Mouse (Mus musculus): Measurements from ENCODE around the gene Bbs7.
"Not testable (repeated sequence)": the region's sequence is repeated elsewhere in the genome, so short reads cannot be mapped to it uniquely, and the experiment has no call there.

Bbs7 gene

DNA sequence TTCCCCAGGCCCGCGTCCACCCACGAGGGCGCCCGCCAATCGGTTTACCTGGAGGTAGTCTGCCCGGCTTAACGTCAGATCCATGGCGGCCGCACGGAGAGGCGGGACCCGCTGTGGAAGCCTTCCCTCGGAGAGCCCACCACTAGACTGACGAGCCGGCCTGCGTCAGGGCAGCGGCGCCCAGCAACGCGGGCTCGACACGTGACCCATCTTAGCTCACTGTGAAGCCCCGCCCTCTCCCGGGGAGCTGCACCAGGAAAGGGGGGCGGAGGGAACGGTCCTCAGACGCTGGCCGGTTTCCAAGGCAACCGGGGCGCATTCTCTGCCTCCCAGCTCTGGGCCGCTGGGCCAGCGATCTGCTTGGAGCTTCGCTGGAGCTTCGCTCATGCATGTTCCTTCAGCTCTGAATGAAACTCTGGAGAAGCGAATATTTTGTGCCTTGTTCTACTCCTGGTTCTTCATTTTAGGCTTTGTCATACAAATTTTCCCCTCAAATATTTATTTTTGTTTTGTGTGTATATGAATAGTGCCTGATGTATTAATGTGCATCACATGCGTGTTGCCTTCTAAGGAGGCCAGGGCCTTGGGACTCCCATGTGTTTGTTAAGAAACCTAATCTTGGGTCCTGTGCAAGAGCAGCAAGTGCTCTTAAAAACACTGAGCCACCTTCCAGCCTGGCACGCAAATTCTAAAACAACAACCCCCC is at the start of gene Bbs7:
Gene Bbs7, minus strand, starts transcription at position 276 of the 706 bp plus-strand sequence.
- DNase-seq (ENCODE audit: low spot score in 2 of 2): peak; percentile 85 to 91

- DNase-seq (ENCODE audit: low spot score in 2 of 2): not testable (repeated sequence)
Observed at GRCm38 (mm10) chr3:36645245-36645559, 31.9 kb upstream of the Bbs7 start.

- DNase-seq (ENCODE audit: low spot score in 2 of 2): no peak
Observed at GRCm38 (mm10) chr3:36644554-36645244, 31.4 kb upstream of the Bbs7 start.

GRCm38 (mm10) chr3:36643354-36643753 is 30.1 kb upstream of the Bbs7 start:
- DNase-seq (ENCODE audit: low spot score in 2 of 2): no peak

DNA sequence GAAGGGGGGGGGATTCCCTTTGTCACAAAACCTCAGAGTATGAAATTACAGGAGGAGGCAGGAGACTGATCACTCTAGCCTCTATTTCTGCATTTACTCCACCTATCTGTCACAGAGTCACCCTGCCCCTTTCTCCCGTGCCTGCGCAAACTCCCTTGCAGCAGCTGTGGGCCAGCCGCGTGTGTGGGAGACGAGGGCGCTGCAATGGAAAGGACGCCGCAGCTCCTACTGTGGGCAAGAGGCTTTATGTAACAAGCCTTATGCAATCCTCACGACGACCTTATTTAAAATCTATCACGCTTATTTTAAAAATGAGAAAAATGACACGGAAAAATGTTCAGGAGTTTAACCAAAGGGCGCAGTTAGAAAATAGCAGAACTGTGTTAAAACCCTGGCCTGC is 29.5 kb upstream of the Bbs7 start:
- peak in 1 of 2 experiments; percentile 28 for DNase-seq (ENCODE audit: low spot score in 2 of 2)

DNA sequence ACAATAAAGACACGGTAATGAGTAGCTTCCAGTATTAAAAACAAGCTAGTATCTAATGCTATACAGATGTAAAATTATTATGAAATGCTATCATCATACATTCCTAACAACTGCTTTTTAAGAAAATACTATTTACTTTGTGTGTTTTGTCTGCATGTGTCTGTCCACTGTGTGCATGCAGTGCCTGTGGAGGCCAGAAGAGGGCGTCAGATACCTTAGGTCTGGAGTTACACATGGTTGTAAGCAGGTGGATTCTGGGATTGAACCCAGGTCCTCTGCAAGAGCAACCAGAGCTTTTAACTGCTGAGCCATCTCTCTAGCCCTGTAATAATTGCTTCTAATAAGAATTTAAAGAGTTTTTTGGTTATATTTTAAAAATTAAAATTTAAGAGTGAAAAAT is 27.5 kb upstream of the Bbs7 start:
- DNase-seq (ENCODE audit: low spot score in 2 of 2): no peak

DNA sequence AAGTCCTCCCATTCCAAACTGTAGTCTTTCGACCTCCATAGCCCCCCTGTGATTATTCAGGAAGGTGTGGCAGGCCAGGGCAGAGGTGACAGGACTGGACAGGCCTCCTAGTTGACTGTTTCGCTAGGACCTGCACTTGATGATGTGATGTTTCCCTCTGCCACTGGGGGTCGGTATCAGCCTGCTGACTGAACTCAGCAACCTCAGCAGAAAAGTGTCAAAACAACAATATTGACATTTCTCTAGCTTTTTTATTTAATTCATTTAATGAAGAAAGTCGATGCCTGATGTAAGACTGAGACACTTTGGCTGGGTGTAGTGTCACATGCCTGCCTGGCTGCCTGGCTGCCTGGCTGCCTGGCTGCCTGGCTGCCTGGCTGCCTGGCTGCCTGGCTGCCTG is 22.2 kb upstream of the Bbs7 start:
- peak; percentile 33 to 45 for DNase-seq (ENCODE audit: low spot score in 2 of 2)

DNA sequence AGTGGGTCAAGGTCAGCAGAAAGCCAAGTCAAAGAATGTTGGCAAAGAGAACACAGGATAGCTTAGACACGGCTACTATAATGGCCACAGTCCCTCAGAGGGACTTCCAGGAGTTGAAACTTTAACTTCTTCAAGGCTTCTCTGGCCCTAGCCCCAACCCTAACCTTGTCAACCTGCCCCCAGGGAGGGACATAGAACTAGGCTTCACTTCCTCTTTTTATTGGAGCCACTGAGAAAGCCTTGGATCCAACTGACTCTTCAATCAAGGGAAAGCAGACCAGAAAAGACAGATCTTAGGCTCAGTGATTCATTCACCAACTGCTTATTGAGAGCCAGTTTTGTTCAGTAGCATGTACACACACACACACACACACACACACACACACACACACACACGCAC is 13.5 kb upstream of the Bbs7 start:
- no peak for DNase-seq (ENCODE audit: low spot score in 2 of 2)

GRCm38 (mm10) chr3:36618181-36618580 is 4.9 kb upstream of the Bbs7 start:
- DNase-seq (ENCODE audit: low spot score in 2 of 2): no peak

DNA sequence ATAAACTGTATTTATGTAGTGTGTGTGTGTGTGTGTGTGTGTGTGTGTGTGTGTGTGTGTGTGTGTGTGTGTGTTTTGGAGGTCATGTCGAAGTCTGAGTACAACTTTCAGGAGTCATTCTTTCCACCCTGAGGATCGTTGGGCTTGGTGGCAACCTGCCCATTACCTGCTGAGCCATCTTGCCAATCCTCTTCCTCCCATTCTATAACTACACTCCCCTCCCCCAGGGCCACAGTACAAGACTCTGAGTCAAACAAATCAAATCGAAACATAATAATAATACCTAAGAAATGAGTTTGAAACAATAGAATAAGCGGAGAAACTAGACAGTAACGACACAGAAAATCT is 605 bp upstream of the Bbs7 start:
- DNase-seq (ENCODE audit: low spot score in 2 of 2): no peak

DNA sequence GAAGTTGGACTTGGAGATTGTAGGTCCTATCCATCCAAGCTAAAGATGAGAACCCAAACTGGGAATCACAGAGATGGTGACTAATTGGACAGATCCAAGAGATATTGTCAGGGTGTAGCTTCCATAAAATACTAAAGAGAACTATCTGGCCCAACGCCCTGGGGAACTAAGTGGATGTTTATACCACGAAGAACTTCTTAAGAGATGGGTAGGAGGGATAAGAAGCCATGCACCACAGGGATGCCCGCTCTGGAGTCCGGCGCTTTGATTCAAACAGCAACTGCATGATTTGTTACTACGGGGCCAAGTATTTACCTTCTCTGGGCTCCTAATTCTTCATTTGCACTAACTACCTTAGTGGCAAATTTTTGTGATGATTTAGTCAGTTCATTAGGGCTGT is 590 bp downstream of the Bbs7 start:
- DNase-seq (ENCODE audit: low spot score in 2 of 2): peak in 1 of 2 experiments; percentile 7

GRCm38 (mm10) chr3:36605894-36606783 is 7.1 kb downstream of the Bbs7 start:
- no peak for DNase-seq (ENCODE audit: low spot score in 2 of 2)

DNA sequence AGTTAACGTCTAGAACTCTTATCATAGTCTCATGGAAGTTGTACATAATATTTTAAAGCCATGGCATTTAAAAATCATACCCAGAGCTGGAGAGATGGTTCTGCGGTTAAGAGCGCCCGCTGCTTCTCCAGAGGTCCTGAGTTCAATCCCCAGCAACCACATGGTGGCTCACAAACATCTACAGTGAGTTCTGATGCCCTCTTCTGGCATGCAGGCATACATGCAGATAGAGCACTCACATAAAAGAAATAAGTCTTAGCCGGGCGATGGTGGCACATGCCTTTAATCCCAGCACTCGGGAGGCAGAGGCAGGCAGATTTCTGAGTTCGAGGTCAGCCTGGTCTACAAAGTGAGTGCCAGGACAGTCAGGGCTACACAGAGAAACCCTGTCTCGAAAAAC is 13.5 kb downstream of the Bbs7 start:
- DNase-seq (ENCODE audit: low spot score in 2 of 2): not testable (repeated sequence)

- no peak for DNase-seq (ENCODE audit: low spot score in 2 of 2)
Observed at GRCm38 (mm10) chr3:36598811-36599210, 14.5 kb downstream of the Bbs7 start.

- DNase-seq (ENCODE audit: low spot score in 2 of 2): peak; percentile 96 to 97
Observed at GRCm38 (mm10) chr3:36571827-36572378, 41.4 kb downstream of the Bbs7 start, which contains the start of gene Ccna2. Gene Ccna2, minus strand, starts transcription at chr3:36572150.

DNA sequence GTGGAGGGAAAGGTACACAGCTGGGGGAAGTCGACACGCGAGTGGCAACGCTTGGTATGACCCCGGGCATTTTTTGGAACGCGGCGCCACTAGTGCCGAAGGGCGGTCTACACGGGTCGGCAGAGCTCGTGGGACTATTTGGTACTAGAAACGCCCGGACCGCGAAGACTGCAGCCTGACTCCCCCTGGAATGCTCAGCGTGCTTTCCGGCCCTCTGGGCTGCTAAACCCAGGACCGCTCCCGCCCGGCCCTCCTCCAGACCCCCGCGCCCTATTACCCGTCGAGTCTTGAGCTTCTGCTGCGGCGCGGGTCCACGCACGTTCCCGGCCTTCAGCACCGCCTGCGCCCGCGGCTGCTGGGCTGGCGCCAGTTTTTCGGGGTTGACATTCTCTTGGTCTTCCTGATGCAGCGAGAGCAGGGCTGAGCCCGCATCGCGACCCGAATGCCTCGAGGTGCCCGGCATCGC is 41.9 kb downstream of the Bbs7 start:
- peak in 1 of 2 experiments; percentile 3 for DNase-seq (ENCODE audit: low spot score in 2 of 2)

GRCm38 (mm10) chr3:36569836-36570235 is 43.4 kb downstream of the Bbs7 start:
- DNase-seq (ENCODE audit: low spot score in 2 of 2): no peak

DNA sequence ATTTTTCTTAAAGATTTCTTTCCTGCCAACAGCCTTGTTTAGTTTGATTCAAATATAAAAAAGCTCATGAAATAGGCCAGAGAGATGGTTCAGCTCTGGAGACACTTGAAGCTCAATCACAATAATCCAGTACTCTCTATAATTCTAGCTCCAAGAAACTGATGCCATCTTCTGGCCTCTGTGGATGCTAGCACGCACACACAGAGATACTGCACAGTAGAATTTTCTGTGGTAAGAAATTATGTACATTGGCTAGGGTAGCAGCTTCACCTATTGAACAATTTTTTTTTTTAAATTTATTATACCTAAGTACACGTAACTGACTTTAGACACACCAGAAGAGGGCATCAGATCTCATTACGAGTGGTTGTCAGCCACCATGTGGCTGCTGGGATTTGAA is 49.6 kb downstream of the Bbs7 start:
- no peak for DNase-seq (ENCODE audit: low spot score in 2 of 2)

DNA sequence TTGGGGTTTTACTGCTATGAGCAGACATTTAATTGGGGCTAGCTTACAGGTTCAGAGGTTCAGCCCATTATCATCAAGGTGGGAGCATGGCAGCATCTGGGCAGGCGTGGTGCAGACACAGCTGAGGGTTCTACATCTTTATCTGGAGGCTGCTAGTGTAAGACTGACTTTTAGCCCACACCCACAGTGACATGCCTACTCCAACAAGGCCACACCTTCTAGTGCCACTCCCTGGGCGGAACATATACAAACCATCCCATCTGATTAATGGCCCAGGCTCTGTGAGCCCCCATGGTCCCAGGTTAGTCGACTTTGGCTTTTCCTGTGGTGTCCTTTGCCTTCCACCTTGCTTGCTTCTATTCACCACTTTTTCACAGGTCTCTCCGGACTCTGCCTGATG is 53.7 kb downstream of the Bbs7 start:
- no peak for DNase-seq (ENCODE audit: low spot score in 2 of 2)

DNA sequence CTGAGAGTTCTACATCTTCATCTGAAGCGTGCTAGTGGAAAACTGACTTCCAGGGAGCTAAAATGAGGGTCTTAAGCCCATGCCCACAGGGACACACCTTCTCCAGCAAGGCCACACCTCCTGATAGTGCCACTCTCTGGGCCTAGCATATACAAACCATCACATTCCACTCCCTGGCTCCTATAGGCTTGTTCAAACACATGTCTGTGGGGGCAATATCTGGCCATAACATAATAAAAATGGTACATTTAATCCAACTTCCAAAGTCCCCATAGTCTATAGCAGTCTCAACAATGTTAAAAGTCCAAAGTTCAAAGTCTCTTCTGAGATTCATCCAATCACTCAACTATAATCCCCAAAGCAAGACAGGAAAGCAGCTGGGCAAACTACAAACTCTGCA is 55.7 kb downstream of the Bbs7 start:
- no peak for DNase-seq (ENCODE audit: low spot score in 2 of 2)

DNA sequence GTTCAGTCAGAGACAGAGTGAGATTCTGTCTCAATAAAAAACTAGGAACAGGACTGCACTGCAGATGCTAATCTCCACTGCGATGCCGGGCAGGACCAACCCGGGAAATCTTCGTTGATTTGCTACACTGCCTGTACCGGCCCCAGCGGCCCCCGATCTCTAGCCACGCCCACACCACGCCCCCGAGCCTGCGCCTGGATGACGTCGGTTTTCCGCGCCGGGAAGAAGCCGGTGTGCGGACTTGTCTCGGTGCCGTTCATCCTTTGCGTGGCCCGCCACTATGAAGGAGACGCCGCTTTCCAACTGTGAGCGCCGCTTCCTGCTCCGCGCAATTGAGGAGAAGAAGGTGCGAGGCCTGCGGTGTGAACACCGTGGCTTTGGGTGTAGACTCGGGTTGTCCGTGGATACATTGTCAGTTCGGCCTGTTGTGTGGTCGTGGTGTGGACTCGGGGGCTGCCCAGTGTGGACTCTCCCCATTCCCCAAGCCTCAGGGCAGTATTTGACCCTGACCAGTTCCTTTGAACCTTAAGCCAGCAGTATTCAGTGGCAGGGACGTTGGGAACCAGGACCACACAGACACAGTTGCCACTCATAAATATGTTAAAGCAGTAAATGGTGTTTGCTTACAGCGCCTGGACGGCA is 60.8 kb downstream of the Bbs7 start, which contains the start of gene Exosc9:
Gene Exosc9, plus strand, starts transcription at position 201 of the 642 bp plus-strand sequence.
- DNase-seq (ENCODE audit: low spot score in 2 of 2): peak; percentile 95 to 96
